Mouse (Mus musculus): ENCODE data around the gene Mmd2.

Mmd2 gene

DNA sequence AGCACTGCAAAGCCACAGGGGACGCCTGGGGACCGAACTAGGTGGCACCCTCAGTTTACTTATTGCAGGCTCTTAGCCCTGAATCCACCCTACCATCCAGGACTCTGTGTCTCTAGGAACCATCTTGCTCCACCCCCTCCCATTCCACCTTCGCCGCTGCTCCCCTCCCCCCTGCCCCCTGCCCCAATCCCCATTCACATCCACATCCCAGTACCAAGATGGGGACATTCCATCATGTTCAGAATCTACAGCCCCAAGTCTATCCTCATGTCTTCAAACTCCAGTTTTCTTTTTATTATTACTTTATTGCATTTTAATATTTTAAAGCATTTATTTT lies 357 bp upstream of the Mmd2 start:
- in situ Hi-C loops (cut with MboI, MseI): no loop called here

GRCm38 (mm10) chr5:142605288-142605687 lies 3.3 kb downstream of the Mmd2 start:
- in situ Hi-C loops (cut with MboI, MseI): no loop called here

DNA sequence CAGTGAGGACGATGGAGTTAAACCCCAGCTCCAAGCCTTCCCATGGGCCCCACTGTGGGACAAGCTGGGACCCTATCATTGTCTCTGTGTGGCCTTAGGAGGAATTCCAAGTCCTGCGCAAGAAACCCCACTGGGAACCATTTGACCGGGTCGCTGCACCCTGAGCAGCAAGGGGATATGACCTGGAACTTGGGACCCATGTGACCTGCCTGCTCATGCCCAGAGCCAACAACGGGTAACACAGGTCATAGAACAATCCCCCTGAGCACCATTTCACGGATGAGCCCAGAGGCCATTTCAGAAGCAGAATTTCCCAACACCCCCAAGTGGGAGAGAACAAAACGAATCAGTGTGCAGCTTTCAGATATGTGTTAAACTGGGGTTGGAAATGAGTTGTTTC lies 4.2 kb downstream of the Mmd2 start:
- in situ Hi-C loops (cut with MboI, MseI): no loop called here

DNA sequence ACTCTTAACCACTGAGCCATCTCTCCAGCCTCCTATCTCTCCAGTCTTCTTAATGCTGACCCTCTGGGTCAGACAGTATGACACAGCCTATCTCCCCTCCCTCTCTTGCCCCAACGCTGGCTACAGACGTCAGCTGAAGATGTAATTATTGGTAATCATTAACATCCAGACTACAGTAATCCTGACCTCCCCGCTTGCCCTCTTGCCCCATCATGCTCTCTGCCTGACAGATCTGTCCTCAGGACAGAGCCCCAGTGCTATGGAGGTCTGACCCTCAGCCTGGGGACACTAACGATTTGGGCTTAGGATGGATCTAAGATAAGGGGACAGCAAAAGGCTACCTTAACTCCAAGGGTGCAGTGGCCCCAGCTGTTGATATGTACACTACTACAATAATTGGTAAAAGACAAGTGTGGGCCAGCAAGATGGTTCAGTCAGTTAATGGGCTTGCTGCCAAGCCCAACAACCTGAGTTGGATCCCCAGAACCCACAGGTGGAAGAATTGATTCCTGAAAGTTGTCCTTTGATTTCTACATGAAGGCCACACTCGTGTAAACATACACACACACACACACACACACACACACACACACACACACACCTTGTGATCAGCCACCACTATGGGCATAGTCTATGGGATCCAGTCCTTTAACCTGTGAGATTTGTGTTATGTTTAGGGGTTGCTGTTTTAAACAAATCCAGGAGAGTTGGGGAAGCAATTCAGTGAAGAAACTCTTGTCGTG lies 10.8 kb downstream of the Mmd2 start:
- in situ Hi-C loops (cut with MboI, MseI): no loop called here

GRCm38 (mm10) chr5:142596723-142597122 lies 11.9 kb downstream of the Mmd2 start:
- in situ Hi-C loops (cut with MboI, MseI): no loop called here

DNA sequence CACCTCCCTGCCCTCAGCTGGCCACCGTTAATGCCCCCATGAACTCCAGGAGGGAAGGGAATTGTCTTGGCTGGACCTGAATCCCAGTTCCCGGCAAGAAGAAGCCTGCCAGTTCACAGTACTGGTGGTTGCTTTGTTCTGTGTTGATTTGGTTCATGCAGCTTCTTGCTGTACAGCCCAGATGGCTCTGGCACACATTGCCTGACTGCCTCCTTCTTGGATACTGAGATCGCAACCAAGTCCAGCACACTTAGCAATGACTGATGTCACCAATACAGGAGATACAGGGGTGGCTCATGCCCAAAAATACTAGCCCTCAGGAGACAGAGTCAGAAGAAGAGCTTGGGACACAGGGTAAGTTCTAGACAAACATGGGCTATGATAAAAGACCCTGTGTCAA lies 12.9 kb downstream of the Mmd2 start:
- in situ Hi-C loops (cut with MboI, MseI): no loop called here

DNA sequence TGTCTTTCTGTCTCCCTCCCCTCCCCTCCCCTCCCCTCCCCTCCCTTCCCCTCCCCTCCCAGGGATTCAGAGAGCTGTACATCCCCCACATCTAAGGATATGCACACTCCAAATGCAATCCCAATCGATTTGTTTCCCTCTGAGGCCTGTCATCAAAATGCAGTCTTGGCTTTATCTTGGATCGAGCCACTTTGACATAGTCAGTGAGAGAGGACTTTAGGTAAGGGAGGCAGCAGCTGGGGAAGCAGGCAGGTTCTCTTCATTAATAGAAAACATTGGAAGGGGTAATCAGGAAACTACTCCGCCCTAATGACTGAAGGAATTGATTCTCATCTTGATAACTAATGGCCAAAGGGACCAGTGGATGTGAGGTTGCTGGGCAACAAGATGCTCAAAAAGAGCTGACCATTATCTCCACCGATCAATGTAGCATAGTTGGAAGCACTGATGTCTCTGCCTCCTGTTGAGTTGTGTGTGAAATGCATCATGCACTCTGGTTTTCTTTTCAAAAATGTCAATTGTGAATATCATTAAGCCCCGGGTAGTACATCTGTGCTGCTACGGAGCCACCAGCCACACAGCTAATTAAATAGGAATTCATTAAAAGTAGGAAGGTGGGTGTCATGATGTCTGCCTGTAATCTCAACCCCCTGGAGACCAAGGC lies 17.5 kb downstream of the Mmd2 start:
- in situ Hi-C loops (cut with MboI, MseI): no loop called here

DNA sequence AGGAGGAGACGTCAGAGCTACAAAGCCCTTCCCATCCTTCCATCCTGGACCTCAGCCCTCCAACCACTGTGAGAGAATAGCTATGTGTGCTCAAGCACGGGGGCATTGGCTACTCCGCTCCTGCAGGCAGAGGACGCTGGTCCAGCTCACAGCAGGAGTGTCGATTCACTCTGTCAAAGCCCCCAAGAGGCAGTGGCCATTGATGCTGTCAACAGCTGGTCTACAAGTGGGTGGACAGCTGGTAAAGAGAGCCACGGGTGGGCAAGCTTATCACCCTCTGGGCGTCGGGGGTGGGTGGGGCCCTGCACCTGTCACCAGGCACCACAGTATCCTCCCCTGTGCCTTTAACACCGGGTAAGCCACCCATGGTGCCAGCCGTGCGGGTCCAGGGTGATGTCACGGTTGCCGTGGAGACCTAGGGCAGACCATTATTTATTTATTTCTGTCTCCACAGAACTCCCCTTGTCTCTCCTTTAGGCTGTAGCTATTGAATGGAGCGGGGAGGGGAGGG lies 24.9 kb downstream of the Mmd2 start:
- in situ Hi-C loops (cut with MboI, MseI): no loop called here

DNA sequence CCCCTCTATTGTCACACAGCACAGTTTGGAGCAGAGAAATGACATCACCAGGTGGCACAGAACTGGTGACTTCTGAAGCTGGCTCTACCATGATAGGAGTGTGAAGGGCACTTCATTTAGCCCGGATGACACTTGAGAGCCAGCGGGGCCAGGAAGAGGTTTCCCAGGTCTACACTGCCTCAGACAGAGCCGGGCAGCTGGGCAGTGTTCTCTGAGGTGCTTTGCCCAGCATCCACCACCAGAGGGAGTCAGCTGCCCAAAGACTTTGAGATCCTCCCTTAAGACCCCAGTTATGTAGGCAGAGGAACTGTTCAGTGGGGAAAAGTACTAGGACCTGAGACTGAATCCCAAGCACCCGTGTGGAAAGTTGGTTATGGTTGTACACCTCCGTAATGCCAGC lies 27.1 kb downstream of the Mmd2 start:
- in situ Hi-C loops (cut with MboI, MseI): no loop called here

- in situ Hi-C loops (cut with MboI, MseI): no loop called here
Measured at GRCm38 (mm10) chr5:142578192-142578591, 30.4 kb downstream of the Mmd2 start.

DNA sequence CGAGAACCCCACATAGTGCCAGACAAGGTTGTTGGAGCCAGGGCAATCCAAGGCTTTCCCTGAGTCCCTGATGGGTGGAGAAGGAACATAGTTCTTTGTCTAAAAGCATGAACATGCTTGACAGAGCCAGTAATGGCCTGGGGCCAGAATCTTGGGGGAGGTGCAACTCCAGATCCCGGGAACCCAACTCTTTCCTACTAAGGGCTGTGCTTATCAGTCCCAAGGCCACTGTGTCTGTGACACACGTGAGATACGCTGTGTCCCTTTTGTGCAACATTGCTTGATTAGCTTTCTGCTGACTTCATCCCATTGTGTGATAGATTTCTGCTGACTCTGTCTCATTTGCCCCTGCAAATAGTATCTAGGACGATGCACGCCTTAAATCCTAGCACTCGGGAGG lies 31.8 kb downstream of the Mmd2 start:
- in situ Hi-C loops (cut with MboI, MseI): no loop called here

GRCm38 (mm10) chr5:142574323-142575057 lies 34.1 kb downstream of the Mmd2 start:
- in situ Hi-C loops (cut with MboI, MseI): no loop called here

GRCm38 (mm10) chr5:142564606-142565005 lies 44.0 kb downstream of the Mmd2 start:
- in situ Hi-C loops (cut with MboI, MseI): no loop called here

DNA sequence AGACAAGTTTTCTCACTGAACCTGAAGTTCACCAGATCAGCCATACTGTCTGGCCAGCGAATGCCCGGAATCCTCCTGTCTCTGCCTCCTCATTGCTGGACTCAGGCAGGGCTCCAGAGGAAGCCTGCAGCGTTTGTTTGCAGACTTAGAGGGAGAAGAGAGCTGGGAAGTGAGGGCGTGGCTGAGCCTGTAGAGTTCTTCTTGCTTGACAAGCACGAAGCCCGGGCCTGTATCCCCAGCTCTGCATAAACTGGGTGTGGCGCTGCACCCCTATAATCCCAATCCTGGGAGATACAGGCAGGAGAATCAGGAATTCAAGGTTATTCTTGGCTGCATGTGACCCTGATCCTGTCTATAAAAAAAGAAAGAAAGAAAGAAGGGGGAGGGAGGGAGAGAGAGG lies 48.3 kb downstream of the Mmd2 start:
- in situ Hi-C loops (cut with MboI, MseI): no loop called here

- in situ Hi-C loops (cut with MboI, MseI): no loop called here
Measured at GRCm38 (mm10) chr5:142557397-142558067, 51.1 kb downstream of the Mmd2 start.

- in situ Hi-C loops (cut with MboI, MseI): no loop called here
Measured at GRCm38 (mm10) chr5:142556721-142557120, 51.9 kb downstream of the Mmd2 start.

GRCm38 (mm10) chr5:142555866-142556265 lies 52.7 kb downstream of the Mmd2 start:
- in situ Hi-C loops (cut with MboI, MseI): no loop called here

GRCm38 (mm10) chr5:142550706-142551652 lies 57.6 kb downstream of the Mmd2 start, which contains the start of gene Radil:
Radil (minus strand) TSS chr5:142551098.
- in situ Hi-C loops (cut with MboI, MseI): loop anchor here (5.0 kb wide), 1 partner anchor 79 kb away; no protein-coding TSS in a partner anchor

- in situ Hi-C loops (cut with MboI, MseI): loop anchor here (5.0 kb wide), 1 partner anchor 78 kb away; no protein-coding TSS in a partner anchor
Measured at GRCm38 (mm10) chr5:142549961-142550705, 58.5 kb downstream of the Mmd2 start.

DNA sequence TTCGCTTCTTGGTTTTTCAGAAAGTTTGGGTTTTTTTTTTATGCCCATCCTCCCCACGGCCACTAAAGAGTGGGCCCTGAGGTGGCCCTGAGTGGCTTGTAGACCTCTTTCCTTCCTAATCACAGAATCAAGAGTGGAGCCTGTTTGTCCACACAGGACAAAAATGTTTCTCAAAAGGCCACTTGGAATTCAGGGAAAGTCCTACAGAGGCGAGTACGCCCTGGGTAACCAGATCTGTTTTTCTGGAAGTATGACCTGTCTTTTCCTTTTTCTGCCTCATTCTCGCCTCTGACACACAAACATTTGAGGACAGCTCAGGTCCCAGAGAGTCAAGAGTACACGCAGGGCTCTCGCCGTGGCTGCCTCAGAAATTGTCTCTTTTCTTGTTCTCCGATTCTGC lies 59.2 kb downstream of the Mmd2 start:
- in situ Hi-C loops (cut with MboI, MseI): no loop called here
